Mouse (Mus musculus): ENCODE data around the gene Focad. TPM values are rescaled to one million over a fixed set of nuclear protein-coding genes. Genes with fewer than 3 reads are reported as not detected.

The Focad gene
- polyA plus RNA-seq, 1 experiment = 6.8 TPM

DNA sequence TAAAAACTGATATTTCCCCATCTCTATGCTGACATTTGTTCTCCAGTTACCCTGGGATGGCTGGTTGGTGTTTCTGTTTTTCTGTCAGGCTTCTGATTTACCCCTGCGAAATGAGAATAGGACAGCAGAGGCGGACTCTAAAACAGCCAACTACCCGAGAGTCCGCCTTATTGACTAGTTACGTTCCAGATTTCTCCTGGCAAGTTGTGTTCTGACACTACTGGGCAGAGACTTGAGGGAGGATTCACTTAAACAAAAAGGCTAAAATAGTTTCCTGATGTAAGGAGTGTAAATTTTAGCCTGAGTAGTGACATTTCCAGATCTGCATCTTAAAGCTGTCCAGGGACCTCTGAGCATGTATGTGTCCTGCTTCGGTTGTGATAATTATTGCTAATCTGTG lies 308.5 kb downstream of the Focad start:
- no peak for TF ChIP-seq POLR2A (IDR thresholded peaks at IDR 0.05; ENCODE audit: low read depth, low read length)
- 92% methylated on average over 6 of the region's 6 CpGs for WGBS

DNA sequence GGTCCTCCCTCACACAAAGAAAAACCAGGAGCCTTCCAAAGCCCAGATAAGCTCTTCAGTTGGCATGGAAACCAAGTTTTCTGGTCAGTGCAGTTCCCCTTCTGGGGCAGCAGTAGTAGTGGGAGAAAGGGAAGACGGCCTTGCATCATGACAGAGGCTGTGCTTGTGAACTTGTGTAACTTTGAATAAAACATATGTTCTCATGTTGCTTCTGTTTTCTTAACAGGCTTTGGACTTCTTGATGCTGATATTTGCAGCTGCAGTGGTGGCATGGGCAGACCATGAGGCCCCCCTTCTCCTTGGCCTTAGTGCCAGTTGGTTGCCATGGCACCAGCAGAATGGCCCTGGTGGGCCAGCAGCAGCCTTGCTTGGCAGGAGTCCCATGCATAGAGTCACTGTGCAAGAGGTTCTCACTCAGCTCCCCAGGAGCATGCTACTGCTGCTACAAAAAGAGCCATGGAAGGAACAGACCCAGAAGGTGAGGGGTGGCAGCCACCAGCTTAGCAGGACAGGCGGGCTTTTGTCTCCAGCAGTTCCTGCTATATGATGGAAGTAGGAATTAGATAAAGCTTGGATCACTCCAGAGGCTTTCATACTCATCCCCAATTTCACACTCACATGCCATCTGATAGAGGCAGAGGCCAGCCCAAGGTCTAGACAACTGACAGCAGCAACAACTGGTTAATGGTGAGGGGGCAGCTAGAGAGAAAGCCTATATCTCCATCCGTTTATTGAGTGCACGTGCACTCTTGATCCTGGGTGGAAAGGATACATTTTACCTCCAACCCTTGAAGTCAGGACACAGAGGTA lies 312.7 kb downstream of the Focad start:
- no peak for TF ChIP-seq POLR2A (IDR thresholded peaks at IDR 0.05; ENCODE audit: low read depth, low read length)
- TF ChIP-seq CTCF (conservative IDR thresholded peaks at IDR 0.05; ENCODE audit: insufficient read depth, insufficient read length, low read depth, low read length) = no peak
- no peak for DNase-seq
- WGBS = 90% methylated on average over 4 of the region's 4 CpGs
- Histone ChIP-seq H3K36me3 (ENCODE audit: control insufficient read depth, insufficient read depth, low read length) (no peaks in the 10 kb centered on the region; the same call in 1 of the 2 replicates), H3K4me1 (ENCODE audit: control insufficient read depth, insufficient read depth, low read length) (no peaks in the 10 kb centered on the region), H3K27ac (ENCODE audit: insufficient read depth, low read depth, low read length) (no peak overlapping the region), H3K4me3 (ENCODE audit: insufficient read depth, low read depth, low read length) (no peak overlapping the region), H3K27me3 (replicated peaks; ENCODE audit: control insufficient read depth, insufficient read depth, low read length) (no peaks in the 10 kb centered on the region)

More for the DNA sequence above, 308.5 kb downstream of the Focad start:
- no peak overlapping the region for H3K27ac ChIP-seq (ENCODE audit: insufficient read depth, low read depth, low read length)
- no peak overlapping the region for H3K4me3 ChIP-seq (ENCODE audit: insufficient read depth, low read depth, low read length)
- no peaks in the 10 kb centered on the region for H3K36me3 ChIP-seq (ENCODE audit: control insufficient read depth, insufficient read depth, low read length)
- no peaks in the 10 kb centered on the region for H3K4me1 ChIP-seq (ENCODE audit: control insufficient read depth, insufficient read depth, low read length)
- no peak for DNase-seq
- H3K27me3 ChIP-seq (replicated peaks; ENCODE audit: control insufficient read depth, insufficient read depth, low read length) = no peaks in the 10 kb centered on the region

DNA sequence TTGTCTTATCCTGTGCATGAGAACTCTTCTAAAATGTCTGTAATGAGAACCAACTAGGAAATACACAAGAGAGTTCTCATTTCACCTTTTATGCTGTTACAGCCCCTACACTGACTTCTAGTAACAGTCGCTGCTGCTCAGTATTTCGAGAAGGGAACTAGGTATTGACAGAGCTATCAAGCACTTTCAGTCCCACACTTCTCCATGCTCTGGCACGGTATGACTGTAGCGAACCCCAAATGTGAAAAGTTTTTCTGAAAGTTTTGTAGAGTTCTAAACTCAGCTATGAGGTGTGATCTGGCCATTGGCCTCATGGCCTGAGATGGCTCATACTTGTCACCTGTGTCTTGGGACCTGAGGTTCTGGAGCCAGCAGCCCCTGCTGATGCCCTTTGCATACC lies 314.9 kb downstream of the Focad start:
- 94% methylated on average over 4 of the region's 4 CpGs for WGBS
- H3K4me1 ChIP-seq (ENCODE audit: control insufficient read depth, insufficient read depth, low read length) = no peaks in the 10 kb centered on the region
- no peak overlapping the region for H3K27ac ChIP-seq (ENCODE audit: insufficient read depth, low read depth, low read length)
- TF ChIP-seq POLR2A (IDR thresholded peaks at IDR 0.05; ENCODE audit: low read depth, low read length) (no peak), CTCF (conservative IDR thresholded peaks at IDR 0.05; ENCODE audit: insufficient read depth, insufficient read length, low read depth, low read length) (no peak)
- H3K27me3 ChIP-seq (replicated peaks; ENCODE audit: control insufficient read depth, insufficient read depth, low read length) = no peaks in the 10 kb centered on the region
- no peak for DNase-seq
- no peak overlapping the region for H3K4me3 ChIP-seq (ENCODE audit: insufficient read depth, low read depth, low read length)
- no peaks in the 10 kb centered on the region; the same call in 1 of the 2 replicates for H3K36me3 ChIP-seq (ENCODE audit: control insufficient read depth, insufficient read depth, low read length)

DNA sequence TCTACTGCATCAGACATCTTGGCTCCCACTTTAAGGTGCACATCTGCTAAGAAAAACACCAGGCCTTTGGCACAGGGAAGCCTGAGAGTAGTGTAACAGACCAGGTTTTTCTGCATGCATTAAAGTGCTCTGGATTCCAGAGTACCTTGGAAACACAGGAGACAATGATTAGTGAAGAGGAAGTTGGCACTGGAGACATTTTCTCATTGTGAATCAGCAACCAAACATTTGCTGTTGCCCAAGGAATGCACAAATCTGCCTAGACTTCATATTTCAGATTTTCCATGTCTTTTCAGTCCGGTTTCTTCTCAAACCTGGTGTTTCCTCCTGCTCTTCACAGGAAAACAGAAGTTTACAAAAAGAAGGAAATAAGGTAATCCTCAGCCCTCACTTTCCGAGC lies 317.9 kb downstream of the Focad start:
- 71% methylated on average over 2 of the region's 2 CpGs for WGBS
- Histone ChIP-seq H3K4me1 (ENCODE audit: control insufficient read depth, insufficient read depth, low read length) (no peaks in the 10 kb centered on the region), H3K27ac (ENCODE audit: insufficient read depth, low read depth, low read length) (peak overlapping the region; percentile 50; the same call in 1 of the 2 replicates), H3K4me3 (ENCODE audit: insufficient read depth, low read depth, low read length) (no peak overlapping the region), H3K36me3 (ENCODE audit: control insufficient read depth, insufficient read depth, low read length) (no peaks in the 10 kb centered on the region; the same call in 1 of the 2 replicates), H3K27me3 (replicated peaks; ENCODE audit: control insufficient read depth, insufficient read depth, low read length) (no peaks in the 10 kb centered on the region)
- TF ChIP-seq POLR2A (IDR thresholded peaks at IDR 0.05; ENCODE audit: low read depth, low read length) = no peak
- no peak for TF ChIP-seq CTCF (conservative IDR thresholded peaks at IDR 0.05; ENCODE audit: insufficient read depth, insufficient read length, low read depth, low read length)
- DNase-seq = peak; percentile 12

DNA sequence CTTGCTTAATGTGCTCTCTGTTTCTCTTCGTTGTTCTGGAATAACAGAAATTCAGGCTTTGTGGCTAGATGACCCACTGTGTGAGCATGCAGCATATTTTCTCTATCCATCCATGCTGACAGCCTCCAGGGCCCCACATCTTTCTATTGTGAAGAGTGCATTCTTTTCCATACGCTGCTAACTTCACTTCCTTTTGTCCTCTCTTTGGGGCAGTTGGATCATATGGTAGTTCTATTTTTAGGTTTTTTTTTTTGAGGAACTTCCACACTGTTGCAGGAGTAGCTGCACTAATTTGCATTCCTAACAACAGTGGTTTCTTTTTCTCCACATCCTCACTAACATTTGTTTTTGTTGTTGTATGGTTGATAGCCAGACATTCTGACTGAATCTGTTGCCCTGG lies 320.6 kb downstream of the Focad start:
- Histone ChIP-seq H3K27me3 (replicated peaks; ENCODE audit: control insufficient read depth, insufficient read depth, low read length) (no peaks in the 10 kb centered on the region), H3K27ac (ENCODE audit: insufficient read depth, low read depth, low read length) (no peak overlapping the region), H3K4me3 (ENCODE audit: insufficient read depth, low read depth, low read length) (no peak overlapping the region), H3K36me3 (ENCODE audit: control insufficient read depth, insufficient read depth, low read length) (no peaks in the 10 kb centered on the region; the same call in 1 of the 2 replicates), H3K4me1 (ENCODE audit: control insufficient read depth, insufficient read depth, low read length) (no peaks in the 10 kb centered on the region)
- DNase-seq = no peak
- TF ChIP-seq CTCF (conservative IDR thresholded peaks at IDR 0.05; ENCODE audit: insufficient read depth, insufficient read length, low read depth, low read length) (no peak), POLR2A (IDR thresholded peaks at IDR 0.05; ENCODE audit: low read depth, low read length) (no peak)
- 61% methylated on average over 2 of the region's 2 CpGs for WGBS

DNA sequence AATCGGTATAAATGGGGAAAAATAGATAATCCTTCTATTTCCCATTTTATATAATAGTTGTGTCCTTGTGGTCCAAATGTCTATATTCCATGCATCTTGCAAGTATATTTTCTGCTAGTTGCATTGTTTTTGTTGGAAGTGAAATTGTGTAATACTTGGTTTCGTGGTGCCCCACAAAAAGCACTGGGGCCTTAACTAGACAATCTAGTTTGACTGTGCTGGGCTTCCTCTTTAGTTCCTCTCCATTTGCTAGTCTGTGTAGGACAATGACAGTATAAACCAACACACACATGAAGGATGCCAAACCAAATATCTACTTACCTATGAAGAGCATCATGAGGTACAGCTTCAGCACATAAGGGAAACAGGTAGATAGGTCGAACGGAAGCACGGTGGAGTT lies 324.9 kb downstream of the Focad start:
- TF ChIP-seq POLR2A (IDR thresholded peaks at IDR 0.05; ENCODE audit: low read depth, low read length) = no peak
- no peak for TF ChIP-seq CTCF (conservative IDR thresholded peaks at IDR 0.05; ENCODE audit: insufficient read depth, insufficient read length, low read depth, low read length)
- no peak for DNase-seq
- Histone ChIP-seq H3K27ac (ENCODE audit: insufficient read depth, low read depth, low read length) (no peak overlapping the region), H3K4me3 (ENCODE audit: insufficient read depth, low read depth, low read length) (no peak overlapping the region), H3K27me3 (replicated peaks; ENCODE audit: control insufficient read depth, insufficient read depth, low read length) (no peaks in the 10 kb centered on the region), H3K4me1 (ENCODE audit: control insufficient read depth, insufficient read depth, low read length) (no peaks in the 10 kb centered on the region), H3K36me3 (ENCODE audit: control insufficient read depth, insufficient read depth, low read length) (no peaks in the 10 kb centered on the region; the same call in 1 of the 2 replicates)
- 94% methylated on average over 5 of the region's 5 CpGs for WGBS

DNA sequence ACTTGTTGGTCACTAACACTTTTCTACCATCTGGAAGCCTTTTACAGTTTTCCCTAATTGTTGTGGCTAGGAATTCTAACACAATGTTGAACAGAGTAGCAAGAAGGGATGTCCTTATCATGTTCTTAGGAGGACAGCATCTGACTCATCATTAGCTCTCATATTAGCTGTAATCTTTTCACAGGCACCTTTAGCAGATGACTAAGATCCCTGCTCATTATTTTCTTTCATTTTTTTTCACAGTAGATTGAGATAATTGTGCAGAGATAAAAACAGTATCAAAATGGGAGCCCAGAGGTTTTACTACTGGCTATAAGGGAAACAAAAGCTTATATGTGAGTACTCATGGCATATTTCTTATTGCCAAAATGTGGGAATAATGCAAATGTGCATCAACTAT lies 330.1 kb downstream of the Focad start:
- no peak overlapping the region for H3K4me3 ChIP-seq (ENCODE audit: insufficient read depth, low read depth, low read length)
- no peaks in the 10 kb centered on the region for H3K4me1 ChIP-seq (ENCODE audit: control insufficient read depth, insufficient read depth, low read length)
- no peaks in the 10 kb centered on the region for H3K27me3 ChIP-seq (replicated peaks; ENCODE audit: control insufficient read depth, insufficient read depth, low read length)
- no peak overlapping the region for H3K27ac ChIP-seq (ENCODE audit: insufficient read depth, low read depth, low read length)
- no peaks in the 10 kb centered on the region for H3K36me3 ChIP-seq (ENCODE audit: control insufficient read depth, insufficient read depth, low read length)
- DNase-seq = no peak
- TF ChIP-seq CTCF (conservative IDR thresholded peaks at IDR 0.05; ENCODE audit: insufficient read depth, insufficient read length, low read depth, low read length) (no peak), POLR2A (IDR thresholded peaks at IDR 0.05; ENCODE audit: low read depth, low read length) (no peak)

Data from kidney, adult 2 months (tissue).